Mouse (Mus musculus): ENCODE data around the gene Det1.
A peak's percentile ranks its signal among the peaks of the same experiment; 100 is the strongest.

Gene Det1

GRCm38 (mm10) chr7:78846737-78847434 lies at the start of gene Det1:
Gene Det1, minus strand, starts transcription at chr7:78847263.
- peak; percentile 93 for DNase-seq (ENCODE audit: low spot score)

GRCm38 (mm10) chr7:78895653-78896333 lies 48.7 kb upstream of the Det1 start, which contains the start of gene Aen:
Gene Aen, plus strand, starts transcription at chr7:78895854.
- DNase-seq (ENCODE audit: low spot score) = peak; percentile 99

GRCm38 (mm10) chr7:78895021-78895652 lies 48.1 kb upstream of the Det1 start:
- no peak for DNase-seq (ENCODE audit: low spot score)

GRCm38 (mm10) chr7:78893917-78894316 lies 46.9 kb upstream of the Det1 start:
- DNase-seq (ENCODE audit: low spot score) = no peak

- peak; percentile 89 for DNase-seq (ENCODE audit: low spot score)
These were observed 43.6 kb upstream of the Det1 start for GRCm38 (mm10) chr7:78890641-78891040.

GRCm38 (mm10) chr7:78887431-78887842 lies 40.4 kb upstream of the Det1 start:
- peak; percentile 88 for DNase-seq (ENCODE audit: low spot score)

GRCm38 (mm10) chr7:78886496-78886895 lies 39.4 kb upstream of the Det1 start:
- peak; percentile 50 for DNase-seq (ENCODE audit: low spot score)

- peak; percentile 46 for DNase-seq (ENCODE audit: low spot score)
These were observed 38.3 kb upstream of the Det1 start for GRCm38 (mm10) chr7:78885404-78885803.

GRCm38 (mm10) chr7:78884139-78884538 lies 37.1 kb upstream of the Det1 start:
- peak; percentile 65 for DNase-seq (ENCODE audit: low spot score)

GRCm38 (mm10) chr7:78883726-78884060 lies 36.6 kb upstream of the Det1 start:
- no peak for DNase-seq (ENCODE audit: low spot score)

GRCm38 (mm10) chr7:78883016-78883725 lies 36.1 kb upstream of the Det1 start:
- no peak for DNase-seq (ENCODE audit: low spot score)

- DNase-seq (ENCODE audit: low spot score) = peak; percentile 91
These were observed 35.4 kb upstream of the Det1 start for GRCm38 (mm10) chr7:78882469-78882837.

GRCm38 (mm10) chr7:78881607-78882468 lies 34.8 kb upstream of the Det1 start:
- DNase-seq (ENCODE audit: low spot score) = peak; percentile 61

GRCm38 (mm10) chr7:78872831-78873230 lies 25.8 kb upstream of the Det1 start:
- DNase-seq (ENCODE audit: low spot score) = no peak

- no peak for DNase-seq (ENCODE audit: low spot score)
These were observed 25.3 kb upstream of the Det1 start for GRCm38 (mm10) chr7:78872366-78872765.

- DNase-seq (ENCODE audit: low spot score) = no peak
These were observed 21.7 kb upstream of the Det1 start for GRCm38 (mm10) chr7:78868731-78869130.

GRCm38 (mm10) chr7:78865212-78865949 lies 18.3 kb upstream of the Det1 start:
- no peak for DNase-seq (ENCODE audit: low spot score)

GRCm38 (mm10) chr7:78864446-78864802 lies 17.4 kb upstream of the Det1 start:
- no peak for DNase-seq (ENCODE audit: low spot score)

- DNase-seq (ENCODE audit: low spot score) = no peak
These were observed 16.9 kb upstream of the Det1 start for GRCm38 (mm10) chr7:78863796-78864445.

GRCm38 (mm10) chr7:78855044-78855655 lies 8.1 kb upstream of the Det1 start:
- no peak for DNase-seq (ENCODE audit: low spot score)

Measured in MN1 (cell line).